Mouse (Mus musculus): ENCODE results near the gene Rho.

DNA sequence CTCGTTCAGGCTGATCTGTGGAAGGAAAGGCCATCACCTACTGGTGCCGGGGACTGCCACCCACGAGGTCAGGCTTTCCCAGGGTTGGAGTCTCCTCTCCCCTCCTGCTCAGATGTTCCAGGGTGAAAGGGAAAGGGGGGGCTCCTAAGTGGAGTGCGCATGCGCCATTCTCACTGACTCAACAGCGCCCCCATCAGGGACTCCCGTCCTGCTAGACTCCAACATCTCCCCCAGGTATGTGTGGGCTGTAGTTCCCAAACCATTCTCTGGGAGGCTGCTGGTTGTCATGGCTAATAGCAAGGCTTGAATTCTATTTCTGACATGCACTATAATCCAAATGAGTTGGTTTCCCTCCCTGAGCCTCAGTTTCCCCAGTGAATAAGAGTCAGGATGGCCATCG lies 47.0 kb downstream of the Rho start:
- TF ChIP-seq ZNF384 (IDR thresholded peaks at IDR 0.05; ENCODE audit: low read depth, low read length) (no peak), ZC3H11A (IDR thresholded peaks at IDR 0.05; ENCODE audit: borderline replicate concordance, low read depth, low read length) (no peak)
